Mouse (Mus musculus) heart, adult 2 months (tissue): ENCODE measurements at regions not wholly inside any gene's neighbourhood (a gene's known extent, or its start where the extent isn't known, plus 50 kb on each side); places are given as distances from the start of the nearest gene placed in this dataset.

ENCODE experiments used
- DNase-seq, 2 experiments: peaks; one replicate each; pipeline ENCODE4 v3.0.0; 2021
- H3K27ac ChIP-seq: fragments of 200-600 bp; 2 replicates; pipeline ENCODE4 v1.8.1; 2022
- H3K27me3 ChIP-seq: fragments of 200-500 bp; 2 replicates; pipeline ENCODE4 v1.6.1; 2012; ENCODE audit warnings: mild to moderate bottlenecking, low read length, inconsistent platforms, mixed read lengths; ENCODE audit not compliant: control insufficient read depth, insufficient read depth
- H3K36me3 ChIP-seq: fragments of 200-500 bp; 2 replicates; pipeline ENCODE4 v1.6.1; 2012; ENCODE audit warnings: low read length, inconsistent platforms; ENCODE audit not compliant: control insufficient read depth, insufficient read depth
- H3K4me1 ChIP-seq: fragments of 200-500 bp; 2 replicates; pipeline ENCODE4 v1.6.1; 2011; ENCODE audit warnings: low read length; ENCODE audit not compliant: control insufficient read depth, insufficient read depth
- H3K4me3 ChIP-seq: fragments of 200-600 bp; 2 replicates; pipeline ENCODE4 v1.8.1; 2022
- H3K79me2 ChIP-seq: fragments of 200-500 bp; replicated peaks from 2 replicates; pipeline ENCODE4 v1.6.1; 2012; ENCODE audit warnings: mild to moderate bottlenecking, inconsistent platforms, low read length, moderate library complexity, mixed read lengths; ENCODE audit not compliant: control insufficient read depth, insufficient read depth
- H3K9ac ChIP-seq: fragments of 200-500 bp; 2 replicates; pipeline ENCODE4 v1.6.1; 2012; ENCODE audit warnings: low read depth, mild to moderate bottlenecking, control low read depth, inconsistent platforms, low read length, mixed read lengths
- CTCF ChIP-seq: fragments of 200-600 bp; IDR thresholded peaks from 2 replicates; pipeline ENCODE4 v1.8.1; 2022; ENCODE audit warnings: antibody characterized with exemption, mild to moderate bottlenecking, moderate library complexity
- EP300 ChIP-seq: fragments of 200-500 bp; IDR thresholded peaks from 2 replicates; pipeline ENCODE4 v1.6.1; 2011; ENCODE audit warnings: low read depth, low read length, control low read depth; ENCODE audit not compliant: insufficient read depth
- POLR2A ChIP-seq: fragments of 200-500 bp; IDR thresholded peaks from 2 replicates; pipeline ENCODE4 v1.6.1; 2011; ENCODE audit warnings: mild to moderate bottlenecking, low read depth, low read length, control low read depth; ENCODE audit not compliant: insufficient read depth
- WGBS: fragments of 180-500 bp; shearing (Covaris S2); methylation state at CpG from one replicate; pipeline ENCODE4 v1.1.7; 2018; 5-methylcytosine and 5-hydroxymethylcytosine counted together
- intact Hi-C: fragments of 180-260 bp; cut with DNase I; formaldehyde crosslinking; loops from one replicate; pipeline ENCODE4 v1.15.1; 2025

- Histone ChIP-seq H3K27ac (no peak overlapping the region), H3K9ac (no peak overlapping the region), H3K4me1 (no peaks in the 10 kb centered on the region), H3K4me3 (no peak overlapping the region), H3K36me3 (no peaks in the 10 kb centered on the region), H3K27me3 (no peaks in the 10 kb centered on the region), H3K79me2 (no peaks in the 10 kb centered on the region)
- intact Hi-C loops: no loop called here
- TF ChIP-seq POLR2A (no peak), EP300 (no peak), CTCF (no peak)
- WGBS: 43% methylated on average over 4 of the region's 4 CpGs
- DNase-seq: no peak
Observed at GRCm38 (mm10) chr7:77858436-77858835, 879.4 kb downstream of the Ntrk3 start.

DNA sequence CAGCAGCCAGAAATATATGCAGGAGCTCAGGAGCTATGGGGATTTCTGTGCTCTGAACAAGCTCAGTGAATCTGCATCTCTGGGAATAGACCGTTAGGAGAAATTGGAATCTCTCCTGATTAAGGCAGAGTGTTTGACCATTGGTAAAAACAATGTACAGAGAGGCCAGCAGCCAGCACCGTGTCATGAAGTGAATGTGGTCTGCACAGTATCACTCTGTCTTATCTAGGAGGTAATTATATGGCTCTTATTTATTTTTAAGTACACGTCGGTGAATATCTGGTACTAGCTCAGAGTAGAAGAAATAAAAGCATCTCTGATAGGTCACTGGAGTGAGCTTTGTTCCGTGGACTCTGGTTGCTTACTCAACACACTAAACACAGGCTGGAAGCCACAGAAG is 879.8 kb downstream of the Ntrk3 start:
- Histone ChIP-seq H3K9ac (no peak overlapping the region), H3K36me3 (no peaks in the 10 kb centered on the region), H3K4me1 (no peaks in the 10 kb centered on the region), H3K79me2 (no peaks in the 10 kb centered on the region), H3K4me3 (no peak overlapping the region), H3K27ac (no peak overlapping the region), H3K27me3 (no peaks in the 10 kb centered on the region)
- TF ChIP-seq EP300 (no peak), CTCF (no peak), POLR2A (no peak)
- 13% methylated on average over 5 of the region's 5 CpGs for WGBS
- DNase-seq: no peak
- intact Hi-C loops: no loop called here

DNA sequence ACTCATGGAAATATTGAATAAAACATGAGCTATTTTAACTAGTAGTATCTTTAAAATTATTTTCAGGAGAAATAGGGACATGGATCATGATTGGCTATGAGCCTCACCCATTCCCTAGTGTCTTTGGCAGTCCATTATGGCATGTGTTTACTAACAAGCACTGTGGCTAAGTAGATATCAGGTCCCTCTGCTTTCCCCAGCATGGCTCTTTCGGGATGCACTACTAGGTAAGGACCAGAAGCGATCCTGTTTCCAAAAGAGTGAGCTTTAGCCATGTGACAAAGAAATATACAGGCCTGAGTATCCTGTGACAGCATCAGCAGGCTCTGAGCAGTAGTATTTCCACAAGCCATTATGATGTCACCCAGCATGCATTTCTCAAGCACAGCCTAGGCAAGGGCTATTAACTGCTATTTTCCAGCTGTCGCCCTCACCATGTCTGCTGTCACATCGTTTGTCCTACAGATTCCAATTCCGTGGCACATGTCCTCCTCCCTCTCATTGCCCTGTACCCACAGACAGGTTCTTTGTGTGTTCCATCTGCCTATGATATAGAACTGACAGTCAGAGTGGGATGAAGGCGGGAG is 882.1 kb downstream of the Ntrk3 start:
- TF ChIP-seq CTCF: no peak
- no peak for TF ChIP-seq EP300
- TF ChIP-seq POLR2A: no peak
- WGBS: 73% methylated on average over 6 of the region's 6 CpGs
- Histone ChIP-seq H3K79me2 (no peaks in the 10 kb centered on the region), H3K27me3 (no peaks in the 10 kb centered on the region), H3K4me1 (no peaks in the 10 kb centered on the region), H3K27ac (no peak overlapping the region), H3K36me3 (no peaks in the 10 kb centered on the region), H3K4me3 (no peak overlapping the region), H3K9ac (no peak overlapping the region)
- no peak for DNase-seq
- intact Hi-C loops: no loop called here

- WGBS: 81% methylated on average over 2 of the region's 2 CpGs
- no peaks in the 10 kb centered on the region for H3K27me3 ChIP-seq
- no peak overlapping the region for H3K9ac ChIP-seq
- no peaks in the 10 kb centered on the region for H3K4me1 ChIP-seq
- intact Hi-C loops: no loop called here
- DNase-seq: no peak
- H3K27ac ChIP-seq: no peak overlapping the region
- TF ChIP-seq POLR2A (no peak), EP300 (no peak), CTCF (no peak)
- no peaks in the 10 kb centered on the region for H3K36me3 ChIP-seq
- H3K79me2 ChIP-seq: no peaks in the 10 kb centered on the region
- H3K4me3 ChIP-seq: no peak overlapping the region
Observed at GRCm38 (mm10) chr7:77855077-77855476, 882.7 kb downstream of the Ntrk3 start.

DNA sequence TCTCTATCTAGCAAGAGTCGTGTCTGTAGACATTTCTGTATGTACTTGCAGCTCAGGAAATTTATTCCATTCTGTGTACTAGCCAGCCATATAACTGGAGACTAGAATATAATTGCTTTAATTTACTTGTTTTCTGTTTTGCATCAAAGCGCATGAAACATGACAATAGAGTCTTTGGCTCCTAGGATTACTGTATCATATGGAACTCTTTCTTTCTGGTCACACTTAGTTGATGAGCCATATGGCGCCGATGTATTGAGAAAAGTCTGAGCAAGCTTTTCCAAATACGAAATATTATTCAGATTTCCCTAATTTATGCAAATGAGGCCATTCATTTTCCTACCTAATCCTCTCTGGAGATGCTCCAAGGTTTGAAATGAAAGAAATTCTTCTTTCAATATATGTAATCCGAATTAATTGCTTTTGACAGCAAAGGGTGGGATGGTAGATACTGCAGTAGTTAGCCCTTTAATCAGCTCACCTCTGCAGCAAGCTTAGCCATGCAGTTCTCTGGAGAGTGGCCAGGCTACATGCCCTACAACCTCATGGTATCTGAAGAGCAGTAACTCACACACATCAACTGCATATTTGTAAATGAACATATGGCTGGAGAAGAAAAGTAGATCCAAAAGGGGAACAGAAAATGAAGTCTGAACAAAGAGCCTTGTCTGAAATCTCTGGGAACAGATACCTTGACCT is 913.4 kb downstream of the Ntrk3 start:
- TF ChIP-seq EP300 (no peak), POLR2A (no peak), CTCF (no peak)
- no peak overlapping the region for H3K9ac ChIP-seq
- DNase-seq: no peak
- no peaks in the 10 kb centered on the region for H3K27me3 ChIP-seq
- H3K36me3 ChIP-seq: no peaks in the 10 kb centered on the region
- intact Hi-C loops: no loop called here
- no peak overlapping the region for H3K4me3 ChIP-seq
- H3K79me2 ChIP-seq: no peaks in the 10 kb centered on the region
- no peak overlapping the region for H3K27ac ChIP-seq
- 71% methylated on average over 6 of the region's 6 CpGs for WGBS
- no peaks in the 10 kb centered on the region for H3K4me1 ChIP-seq

- Histone ChIP-seq H3K36me3 (no peaks in the 10 kb centered on the region), H3K4me3 (no peak overlapping the region), H3K4me1 (no peaks in the 10 kb centered on the region), H3K27ac (no peak overlapping the region), H3K79me2 (no peaks in the 10 kb centered on the region), H3K27me3 (no peaks in the 10 kb centered on the region), H3K9ac (no peak overlapping the region)
- intact Hi-C loops: no loop called here
- WGBS: 8% methylated on average over 2 of the region's 2 CpGs
- no peak for DNase-seq
- no peak for TF ChIP-seq EP300
- no peak for TF ChIP-seq CTCF
- TF ChIP-seq POLR2A: no peak
Observed at GRCm38 (mm10) chr7:77812052-77812903, 925.5 kb downstream of the Ntrk3 start.
